Mouse (Mus musculus) megakaryocyte, embryonic 14.5 days (primary cell): Measurements from ENCODE around the gene Slc39a11.

Source experiments
- FLI1 ChIP-seq: IDR thresholded peaks from 2 replicates; pipeline ENCODE4 v1.6.1; 2012; ENCODE audit warnings: low read length, inconsistent platforms, mixed read lengths
- GATA1 ChIP-seq: IDR thresholded peaks from 3 replicates; pipeline ENCODE4 v1.6.1; 2012; ENCODE audit warnings: mixed read lengths, low read length, inconsistent platforms, borderline replicate concordance

GRCm38 (mm10) chr11:113522726-113523125 is 127.2 kb downstream of the Slc39a11 start:
- TF ChIP-seq GATA1 = no peak
- no peak for TF ChIP-seq FLI1
